25 mouse cellular contexts compared by ENCODE assay signal in genomic region chr12:31083407-31083806, GRCm38 (mm10). TPM values are rescaled to one million over a fixed set of nuclear protein-coding genes. Genes with fewer than 3 reads are reported as not detected.
A peak's percentile ranks its signal among the peaks of the same experiment; 100 is the strongest.
DNase-seq lines count a peak whose midpoint lies in the region; ATAC-seq and TF ChIP-seq lines count a peak whose summit lies in the region.
"Had no signal": no experiment of that assay in that cellular context is flagged by ENCODE, and none has a peak within 500 bp of the region (broad histone marks: within the 10 kb centered on the region; RNA-seq: fewer than 3 reads in every experiment).

No protein-coding gene starts in this region.

- DNase-seq in kidney, postnatal 0 days (ENCODE audit: low spot score) = no peak
- peak; percentile 27 for DNase-seq in urinary bladder, postnatal 25 days (ENCODE audit: low spot score)
- DNase-seq in urinary bladder, postnatal 4 days (ENCODE audit: low spot score in 2 of 2) = no peak
- DNase-seq in stomach, postnatal 0 days (ENCODE audit: low spot score) = peak; percentile 51
- no peak for DNase-seq in retina, embryonic 14.5 days (ENCODE audit: low spot score)
- no peak for DNase-seq in embryo, embryonic 10.5 days (ENCODE audit: low spot score)
- DNase-seq: adrenal gland, postnatal 10 days; cerebellum, adult 2 months; cerebellum, postnatal 36 days; gastrocnemius, adult 2 months; left cerebral cortex, postnatal 4 days; lung, postnatal 14 days; right cerebral cortex, postnatal 14 days; thymus, adult 2 months; thymus, postnatal 4 days had no signal

- no peaks in the 10 kb centered on the region for H3K9me3 ChIP-seq in kidney, postnatal 0 days (replicated peaks; ENCODE audit: low read length)
- no peaks in the 10 kb centered on the region for H3K9me3 ChIP-seq in kidney, embryonic 16.5 days (ENCODE audit: low read length)
- no peaks in the 10 kb centered on the region for H3K9me3 ChIP-seq in liver, embryonic 16.5 days (replicated peaks; ENCODE audit: control insufficient read depth, low read length)
- H3K9me3 ChIP-seq in stomach, postnatal 0 days (ENCODE audit: control insufficient read depth, low read length) = no peaks in the 10 kb centered on the region
- H3K9me3 ChIP-seq: embryonic facial prominence, embryonic 15.5 days; hindbrain, embryonic 15.5 days; kidney, embryonic 15.5 days; limb, embryonic 15.5 days; midbrain, embryonic 12.5 days had no signal

- no peak for TF ChIP-seq EP300 in stomach, postnatal 0 days (optimal IDR thresholded peaks at IDR 0.05)

- H3K27me3 ChIP-seq in kidney, postnatal 0 days (ENCODE audit: insufficient read depth, low read length) = no peaks in the 10 kb centered on the region
- no peaks in the 10 kb centered on the region for H3K27me3 ChIP-seq in kidney, embryonic 16.5 days (ENCODE audit: insufficient read depth, low read length)
- no peaks in the 10 kb centered on the region for H3K27me3 ChIP-seq in liver, embryonic 16.5 days (ENCODE audit: control insufficient read depth, insufficient read depth, low read depth, low read length)
- H3K27me3 ChIP-seq in stomach, postnatal 0 days (ENCODE audit: control insufficient read depth, insufficient read depth, low read length) = no peaks in the 10 kb centered on the region
- H3K27me3 ChIP-seq: embryonic facial prominence, embryonic 15.5 days; hindbrain, embryonic 15.5 days; kidney, embryonic 15.5 days; limb, embryonic 15.5 days; midbrain, embryonic 12.5 days had no signal

- no peak overlapping the region for H3K4me2 ChIP-seq in kidney, postnatal 0 days (ENCODE audit: low read length)
- no peak overlapping the region for H3K4me2 ChIP-seq in kidney, embryonic 16.5 days (replicated peaks; ENCODE audit: low read depth, low read length)
- H3K4me2 ChIP-seq in liver, embryonic 16.5 days (ENCODE audit: low read depth, low read length) = no peak overlapping the region
- H3K4me2 ChIP-seq in stomach, postnatal 0 days (replicated peaks; ENCODE audit: low read depth) = no peak overlapping the region
- H3K4me2 ChIP-seq: embryonic facial prominence, embryonic 15.5 days; heart, embryonic 11.5 days; hindbrain, embryonic 15.5 days; kidney, embryonic 15.5 days; limb, embryonic 15.5 days; midbrain, embryonic 12.5 days had no signal

- WGBS in kidney, postnatal 0 days = 63% methylated on average over 4 of the region's 4 CpGs
- 68% methylated on average over 4 of the region's 4 CpGs for WGBS in kidney, embryonic 16.5 days
- WGBS in liver, embryonic 16.5 days (ENCODE audit: insufficient replicate concordance) = 26% methylated on average over 4 of the region's 4 CpGs
- 42% methylated on average over 4 of the region's 4 CpGs for WGBS in stomach, postnatal 0 days

- H3K4me3 ChIP-seq in kidney, postnatal 0 days (replicated peaks; ENCODE audit: low read depth, low read length) = no peak overlapping the region
- no peak overlapping the region for H3K4me3 ChIP-seq in kidney, embryonic 16.5 days (ENCODE audit: low read length)
- no peak overlapping the region for H3K4me3 ChIP-seq in liver, embryonic 16.5 days (ENCODE audit: low read depth, low read length)
- H3K4me3 ChIP-seq in stomach, postnatal 0 days (ENCODE audit: low read depth, low read length) = no peak overlapping the region
- H3K4me3 ChIP-seq: embryonic facial prominence, embryonic 15.5 days; gastrocnemius, adult 2 months; hindbrain, embryonic 15.5 days; kidney, embryonic 15.5 days; limb, embryonic 15.5 days; midbrain, embryonic 12.5 days had no signal

- H3K4me1 ChIP-seq in kidney, postnatal 0 days (replicated peaks; ENCODE audit: insufficient read depth, low read length) = no peaks in the 10 kb centered on the region
- H3K4me1 ChIP-seq in kidney, embryonic 16.5 days (ENCODE audit: insufficient read depth, low read length) = peaks cover 3% of the 10 kb centered on the region; the same call in 1 of the 2 replicates
- peaks cover 49% of the 10 kb centered on the region for H3K4me1 ChIP-seq in liver, embryonic 16.5 days (ENCODE audit: control insufficient read depth, low read depth, low read length)
- H3K4me1 ChIP-seq in stomach, postnatal 0 days (replicated peaks; ENCODE audit: control insufficient read depth, insufficient read depth) = peaks cover 2% of the 10 kb centered on the region
- H3K4me1 ChIP-seq: embryonic facial prominence, embryonic 15.5 days; hindbrain, embryonic 15.5 days; limb, embryonic 15.5 days; midbrain, embryonic 12.5 days had no signal

- TF ChIP-seq CTCF in kidney, postnatal 0 days (IDR thresholded peaks at IDR 0.05; ENCODE audit: low read depth) = no peak
- TF ChIP-seq CTCF in stomach, postnatal 0 days (IDR thresholded peaks at IDR 0.05; ENCODE audit: low read depth) = no peak

- 0 out of 2 replicates have a peak overlapping the region, but pooled peaks have one; percentile 8 for H3K27ac ChIP-seq in kidney, postnatal 0 days
- H3K27ac ChIP-seq in kidney, embryonic 16.5 days (ENCODE audit: low read length) = no peak overlapping the region
- peak overlapping the region; percentile 11; the same call in 1 of the 2 replicates for H3K27ac ChIP-seq in liver, embryonic 16.5 days (ENCODE audit: low read length)
- peak overlapping the region; percentile 78 for H3K27ac ChIP-seq in stomach, postnatal 0 days (replicated peaks)
- H3K27ac ChIP-seq: embryonic facial prominence, embryonic 15.5 days; gastrocnemius, adult 2 months; hindbrain, embryonic 15.5 days; kidney, embryonic 15.5 days; limb, embryonic 15.5 days; midbrain, embryonic 12.5 days had no signal

- no peak for ATAC-seq in kidney, postnatal 0 days (replicated peaks; ENCODE audit: low FRiP score, low read depth)
- no peak for ATAC-seq in kidney, embryonic 16.5 days (ENCODE audit: low FRiP score, low TSS enrichment)
- ATAC-seq in liver, embryonic 16.5 days (ENCODE audit: low read depth) = peak; percentile 47; the same call in 1 of the 2 replicates
- peak; percentile 90 for ATAC-seq in stomach, postnatal 0 days (ENCODE audit: low FRiP score, low TSS enrichment)
- ATAC-seq: activated CD4-positive, CD25-positive, alpha-beta regulatory T cell, adult 4 months; forebrain, embryonic 14.5 days had no signal

- H3K9ac ChIP-seq in kidney, postnatal 0 days (ENCODE audit: low read depth, low read length) = no peak overlapping the region
- no peak overlapping the region for H3K9ac ChIP-seq in kidney, embryonic 16.5 days (replicated peaks; ENCODE audit: low read length)
- no peak overlapping the region for H3K9ac ChIP-seq in liver, embryonic 16.5 days (ENCODE audit: low read depth, low read length)
- no peak overlapping the region for H3K9ac ChIP-seq in stomach, postnatal 0 days (ENCODE audit: low read length)
- H3K9ac ChIP-seq: embryonic facial prominence, embryonic 15.5 days; hindbrain, embryonic 15.5 days; kidney, embryonic 15.5 days; limb, embryonic 15.5 days; midbrain, embryonic 12.5 days had no signal

- H3K36me3 ChIP-seq in kidney, postnatal 0 days (ENCODE audit: insufficient read depth, low read length) = no peaks in the 10 kb centered on the region
- H3K36me3 ChIP-seq in kidney, embryonic 16.5 days (ENCODE audit: insufficient read depth, low read length) = no peaks in the 10 kb centered on the region
- no peaks in the 10 kb centered on the region for H3K36me3 ChIP-seq in liver, embryonic 16.5 days (ENCODE audit: control insufficient read depth, insufficient read depth)
- H3K36me3 ChIP-seq in stomach, postnatal 0 days (ENCODE audit: control insufficient read depth, insufficient read depth, low read length) = no peaks in the 10 kb centered on the region
- H3K36me3 ChIP-seq: embryonic facial prominence, embryonic 15.5 days; hindbrain, embryonic 15.5 days; kidney, embryonic 15.5 days; limb, embryonic 15.5 days; midbrain, embryonic 12.5 days had no signal

RNA-seq across cellular contexts. Expression of gene Fam110c, which starts 9.7 kb away (rescaled TPM):
- 7.9 and 8.1 TPM in 2 replicates for polyA plus RNA-seq in kidney, postnatal 0 days (2015; fragmentation: Nextera tagmentation; extraction: Ambion mirVana)
- polyA plus RNA-seq in kidney, embryonic 16.5 days (2015; fragmentation: Nextera tagmentation; extraction: Ambion mirVana) = 5.9 and 6.7 TPM in 2 replicates
- polyA plus RNA-seq in liver, embryonic 16.5 days (2015; fragmentation: Nextera tagmentation; extraction: Ambion mirVana) = 3.0 and 3.4 TPM in 2 replicates
- 9.1 and 9.5 TPM in 2 replicates for polyA plus RNA-seq in stomach, postnatal 0 days (2015; fragmentation: Nextera tagmentation; extraction: Ambion mirVana)
- polyA plus RNA-seq: activated CD4-positive, CD25-positive, alpha-beta regulatory T cell, adult 4 months; forebrain, embryonic 14.5 days had no signal

Comparison
In these comparisons a context has a peak if more than half of its experiments do, and no peak if none do; other contexts are left out.
1. DNase-seq: peak in urinary bladder, postnatal 25 days (single experiment) and stomach, postnatal 0 days (single experiment); none in kidney, postnatal 0 days (single experiment), urinary bladder, postnatal 4 days (0 of 2), retina, embryonic 14.5 days (single experiment) and embryo, embryonic 10.5 days (single experiment).
2. ATAC-seq: peak in liver, embryonic 16.5 days (single experiment) and stomach, postnatal 0 days (single experiment); none in kidney, postnatal 0 days (single experiment) and kidney, embryonic 16.5 days (single experiment).